Mouse (Mus musculus): ENCODE results near the gene Fam89b. TPM values are rescaled to one million over a fixed set of nuclear protein-coding genes. Genes with fewer than 3 reads are reported as not detected.
A peak's percentile ranks its signal among the peaks of the same experiment; 100 is the strongest.

Gene Fam89b
- polyA plus RNA-seq, 1 experiment, result 312 TPM

- peaks cover 39% of the 10 kb centered on the region for H3K4me1 ChIP-seq (replicated peaks; ENCODE audit: control insufficient read depth, insufficient read depth, low read length)
- WGBS, result 48% methylated on average over 10 of the region's 10 CpGs
- H3K36me3 ChIP-seq (ENCODE audit: control insufficient read depth, insufficient read depth, low read length), result peaks cover 25% of the 10 kb centered on the region
Observed at GRCm38 (mm10) chr19:5692086-5692912, 37.2 kb downstream of the Fam89b start.

DNA sequence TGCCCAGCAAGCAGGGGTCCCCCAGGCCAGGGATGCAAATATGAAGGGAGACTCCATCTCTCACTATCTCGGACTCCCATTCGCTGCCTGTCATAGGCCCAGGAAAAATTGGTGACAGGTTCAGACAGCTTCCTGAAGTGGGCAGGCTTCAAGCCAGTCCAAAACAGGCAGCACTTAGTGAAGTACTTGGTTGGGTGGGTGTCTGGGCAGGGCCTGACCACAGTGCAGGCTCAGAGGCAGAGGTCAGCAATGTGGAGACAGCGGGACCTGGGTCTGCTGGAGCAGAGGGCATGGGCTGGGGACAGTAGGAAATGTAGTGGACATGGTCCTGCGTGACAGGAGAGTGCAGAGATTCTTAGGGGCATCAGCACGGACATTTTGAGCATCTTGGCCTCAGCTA is 37.9 kb downstream of the Fam89b start:
- peak overlapping the region; percentile 92; the same call in 1 of the 2 replicates for H3K4me3 ChIP-seq (ENCODE audit: control insufficient read depth, insufficient read depth, low read length)
- no peak overlapping the region for H3K27ac ChIP-seq (ENCODE audit: control insufficient read depth, insufficient read depth, low read length)
- peaks cover 42% of the 10 kb centered on the region for H3K4me1 ChIP-seq (replicated peaks; ENCODE audit: control insufficient read depth, insufficient read depth, low read length)
- no peaks in the 10 kb centered on the region for H3K27me3 ChIP-seq (ENCODE audit: control insufficient read depth, insufficient read depth, low read length)
- no peak for DNase-seq
- H3K36me3 ChIP-seq (ENCODE audit: control insufficient read depth, insufficient read depth, low read length), result peaks cover 18% of the 10 kb centered on the region
- TF ChIP-seq CTCF (IDR thresholded peaks at IDR 0.05; ENCODE audit: borderline replicate concordance, control insufficient read depth, extremely low read depth, insufficient read depth, low read length, poor library complexity) (no peak), POLR2A (IDR thresholded peaks at IDR 0.05; ENCODE audit: control insufficient read depth, extremely low read depth, insufficient read depth, low read length, poor library complexity) (no peak)
- WGBS, result 82% methylated on average over 5 of the region's 5 CpGs

More at GRCm38 (mm10) chr19:5692086-5692912, 37.2 kb downstream of the Fam89b start:
- no peaks in the 10 kb centered on the region for H3K27me3 ChIP-seq (ENCODE audit: control insufficient read depth, insufficient read depth, low read length)
- TF ChIP-seq CTCF (IDR thresholded peaks at IDR 0.05; ENCODE audit: borderline replicate concordance, control insufficient read depth, extremely low read depth, insufficient read depth, low read length, poor library complexity), result no peak
- no peak for TF ChIP-seq POLR2A (IDR thresholded peaks at IDR 0.05; ENCODE audit: control insufficient read depth, extremely low read depth, insufficient read depth, low read length, poor library complexity)
- no peak overlapping the region for H3K27ac ChIP-seq (ENCODE audit: control insufficient read depth, insufficient read depth, low read length)
- DNase-seq, result no peak
- H3K4me3 ChIP-seq (ENCODE audit: control insufficient read depth, insufficient read depth, low read length), result peak overlapping the region; percentile 92; the same call in 1 of the 2 replicates

DNA sequence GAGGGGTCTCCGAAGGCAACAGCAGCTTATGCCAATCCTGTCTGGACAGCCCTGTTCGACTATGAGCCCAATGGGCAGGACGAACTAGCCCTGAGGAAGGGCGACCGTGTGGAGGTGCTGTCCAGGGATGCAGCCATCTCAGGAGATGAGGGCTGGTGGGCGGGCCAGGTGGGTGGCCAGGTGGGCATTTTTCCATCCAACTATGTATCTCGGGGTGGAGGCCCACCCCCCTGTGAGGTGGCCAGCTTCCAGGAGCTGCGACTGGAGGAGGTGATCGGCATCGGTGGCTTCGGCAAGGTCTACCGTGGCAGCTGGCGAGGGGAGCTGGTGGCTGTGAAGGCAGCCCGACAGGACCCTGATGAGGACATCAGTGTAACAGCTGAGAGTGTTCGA is 39.1 kb downstream of the Fam89b start:
- Histone ChIP-seq H3K36me3 (ENCODE audit: control insufficient read depth, insufficient read depth, low read length) (peaks cover 13% of the 10 kb centered on the region), H3K4me1 (replicated peaks; ENCODE audit: control insufficient read depth, insufficient read depth, low read length) (peaks cover 42% of the 10 kb centered on the region), H3K4me3 (ENCODE audit: control insufficient read depth, insufficient read depth, low read length) (peak overlapping the region; percentile 92), H3K27me3 (ENCODE audit: control insufficient read depth, insufficient read depth, low read length) (no peaks in the 10 kb centered on the region), H3K27ac (ENCODE audit: control insufficient read depth, insufficient read depth, low read length) (no peak overlapping the region)
- no peak for DNase-seq
- TF ChIP-seq POLR2A (IDR thresholded peaks at IDR 0.05; ENCODE audit: control insufficient read depth, extremely low read depth, insufficient read depth, low read length, poor library complexity) (no peak), CTCF (IDR thresholded peaks at IDR 0.05; ENCODE audit: borderline replicate concordance, control insufficient read depth, extremely low read depth, insufficient read depth, low read length, poor library complexity) (no peak)
- WGBS, result 19% methylated on average over 15 of the region's 15 CpGs

DNA sequence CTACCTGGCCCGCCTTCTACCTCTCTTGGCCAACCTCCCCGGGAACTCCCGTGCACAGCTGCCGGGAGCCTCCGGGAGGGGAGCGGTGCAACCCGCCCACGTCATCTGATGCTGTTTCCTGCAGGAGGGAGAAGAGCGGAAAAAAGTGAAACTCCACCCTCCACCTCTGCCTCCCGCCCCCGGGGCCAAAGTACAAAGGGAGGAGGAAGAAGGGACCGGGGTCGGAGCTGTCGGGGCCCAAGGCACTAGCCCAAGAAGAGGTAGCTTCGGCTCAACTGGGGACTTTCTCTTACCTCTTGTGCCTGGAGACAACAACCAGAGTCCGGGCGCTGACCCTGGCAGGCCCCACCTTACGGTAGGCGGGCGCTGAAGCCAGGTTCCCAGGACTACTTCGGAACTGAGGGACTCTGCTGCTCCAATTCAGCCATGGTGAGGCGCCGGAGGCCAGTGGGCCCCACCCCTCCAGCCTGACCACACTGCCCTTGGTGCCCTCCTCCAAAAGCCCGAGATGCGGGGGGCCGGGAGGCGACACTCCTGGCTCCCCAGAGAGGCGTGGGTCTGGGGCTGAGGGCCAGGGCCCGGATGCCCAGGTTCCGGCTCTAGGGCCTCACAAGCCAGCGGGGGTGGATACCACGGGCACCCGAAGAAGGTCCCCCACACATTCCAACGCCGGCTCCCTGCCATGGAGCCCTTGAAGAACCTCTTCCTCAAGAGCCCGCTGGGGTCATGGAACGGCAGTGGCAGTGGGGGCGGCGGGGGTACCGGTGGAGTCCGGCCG is 39.7 kb downstream of the Fam89b start:
- peaks cover 14% of the 10 kb centered on the region for H3K36me3 ChIP-seq (ENCODE audit: control insufficient read depth, insufficient read depth, low read length)
- no peaks in the 10 kb centered on the region for H3K27me3 ChIP-seq (ENCODE audit: control insufficient read depth, insufficient read depth, low read length)
- peak; percentile 92 for DNase-seq
- peak overlapping the region; percentile 86 for H3K27ac ChIP-seq (ENCODE audit: control insufficient read depth, insufficient read depth, low read length)
- TF ChIP-seq POLR2A (IDR thresholded peaks at IDR 0.05; ENCODE audit: control insufficient read depth, extremely low read depth, insufficient read depth, low read length, poor library complexity), result peak; percentile 67
- no peak for TF ChIP-seq CTCF (IDR thresholded peaks at IDR 0.05; ENCODE audit: borderline replicate concordance, control insufficient read depth, extremely low read depth, insufficient read depth, low read length, poor library complexity)
- H3K4me3 ChIP-seq (ENCODE audit: control insufficient read depth, insufficient read depth, low read length), result peak overlapping the region; percentile 92
- WGBS, result 1% methylated on average over 42 of the region's 42 CpGs
- H3K4me1 ChIP-seq (replicated peaks; ENCODE audit: control insufficient read depth, insufficient read depth, low read length), result peaks cover 42% of the 10 kb centered on the region

- no peaks in the 10 kb centered on the region for H3K27me3 ChIP-seq (ENCODE audit: control insufficient read depth, insufficient read depth, low read length)
- DNase-seq, result no peak
- H3K4me1 ChIP-seq (replicated peaks; ENCODE audit: control insufficient read depth, insufficient read depth, low read length), result peaks cover 42% of the 10 kb centered on the region
- H3K36me3 ChIP-seq (ENCODE audit: control insufficient read depth, insufficient read depth, low read length), result peaks cover 20% of the 10 kb centered on the region
- H3K4me3 ChIP-seq (ENCODE audit: control insufficient read depth, insufficient read depth, low read length), result peak overlapping the region; percentile 92
- TF ChIP-seq CTCF (IDR thresholded peaks at IDR 0.05; ENCODE audit: borderline replicate concordance, control insufficient read depth, extremely low read depth, insufficient read depth, low read length, poor library complexity), result no peak
- 0% methylated on average over 7 of the region's 7 CpGs for WGBS
- peak overlapping the region; percentile 85 for H3K27ac ChIP-seq (ENCODE audit: control insufficient read depth, insufficient read depth, low read length)
Observed at GRCm38 (mm10) chr19:5689088-5689428, 40.4 kb downstream of the Fam89b start.

- peaks cover 24% of the 10 kb centered on the region for H3K36me3 ChIP-seq (ENCODE audit: control insufficient read depth, insufficient read depth, low read length)
- TF ChIP-seq POLR2A (IDR thresholded peaks at IDR 0.05; ENCODE audit: control insufficient read depth, extremely low read depth, insufficient read depth, low read length, poor library complexity) (peak; percentile 74; the same call in 1 of the 2 replicates), CTCF (IDR thresholded peaks at IDR 0.05; ENCODE audit: borderline replicate concordance, control insufficient read depth, extremely low read depth, insufficient read depth, low read length, poor library complexity) (no peak)
- DNase-seq, result peak; percentile 96
- H3K27ac ChIP-seq (ENCODE audit: control insufficient read depth, insufficient read depth, low read length), result peak within 1 kb of the TSS; percentile 86
- peaks cover 42% of the 10 kb centered on the region for H3K4me1 ChIP-seq (replicated peaks; ENCODE audit: control insufficient read depth, insufficient read depth, low read length)
- H3K4me3 ChIP-seq (ENCODE audit: control insufficient read depth, insufficient read depth, low read length), result peak within 1 kb of the TSS; percentile 92
- under 1% methylated on average over 69 of the region's 69 CpGs for WGBS
- no peaks in the 10 kb centered on the region for H3K27me3 ChIP-seq (ENCODE audit: control insufficient read depth, insufficient read depth, low read length)
Observed at GRCm38 (mm10) chr19:5688200-5689087, 41.0 kb downstream of the Fam89b start, which contains the start of the genes Map3k11 and Pcnx3. TSS of gene Map3k11 (plus strand) at chr19:5688742. TSS of gene Pcnx3 (minus strand) at chr19:5688908.

All from thymus, adult 2 months (tissue).